25 mouse cellular contexts compared by ENCODE assay signal in the genomic region with DNA sequence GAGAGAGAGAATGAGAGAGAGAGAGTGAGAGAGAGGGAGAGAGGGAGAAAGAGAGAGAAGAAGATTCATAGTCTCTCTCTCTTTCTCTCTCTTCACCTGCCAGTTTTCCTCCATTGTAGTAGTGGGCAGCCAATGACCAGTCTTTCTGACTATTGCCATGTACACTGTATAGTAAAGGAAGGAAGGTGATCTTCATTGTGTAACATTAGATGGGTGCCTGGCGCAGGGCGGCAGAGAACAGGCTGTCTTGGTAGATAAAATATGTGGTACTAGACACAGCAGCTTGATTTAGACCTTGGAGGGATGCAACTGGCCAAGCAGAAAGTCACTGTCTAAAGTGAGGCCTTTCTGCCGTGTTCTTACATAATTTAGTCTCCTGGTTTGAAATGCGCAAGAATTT.
A peak's percentile ranks its signal among the peaks of the same experiment; 100 is the strongest.
DNase-seq lines count a peak whose midpoint lies in the region; ATAC-seq and TF ChIP-seq lines count a peak whose summit lies in the region.
"Had no signal": no experiment of that assay in that cellular context is flagged by ENCODE, and none has a peak within 500 bp of the region (broad histone marks: within the 10 kb centered on the region; RNA-seq: fewer than 3 reads in every experiment).

No protein-coding gene starts in this region.

- H3K4me2 ChIP-seq in kidney, embryonic 15.5 days: no peak overlapping the region
- H3K4me2 ChIP-seq: embryonic facial prominence, embryonic 13.5 days; heart, embryonic 13.5 days; hindbrain, embryonic 14.5 days; lung, embryonic 14.5 days; midbrain, embryonic 12.5 days; neural tube, embryonic 13.5 days had no signal

- no peak overlapping the region for H3K4me3 ChIP-seq in cerebellum, adult 2 months (replicated peaks; ENCODE audit: insufficient read depth, low read depth, low read length)
- no peak overlapping the region for H3K4me3 ChIP-seq in kidney, embryonic 15.5 days (replicated peaks)
- no peak overlapping the region for H3K4me3 ChIP-seq in lung, adult 2 months (replicated peaks; ENCODE audit: extremely low read depth, low read depth, low read length)
- no peak overlapping the region for H3K4me3 ChIP-seq in thymus, adult 2 months (ENCODE audit: control insufficient read depth, insufficient read depth, low read length)
- H3K4me3 ChIP-seq: embryonic facial prominence, embryonic 13.5 days; forebrain, embryonic 10.5 days; heart, embryonic 13.5 days; megakaryocyte, embryonic 14.5 days; midbrain, embryonic 12.5 days; neural tube, embryonic 13.5 days had no signal

- H3K9me3 ChIP-seq in kidney, embryonic 15.5 days (replicated peaks): no peaks in the 10 kb centered on the region
- H3K9me3 ChIP-seq: embryonic facial prominence, embryonic 13.5 days; forebrain, embryonic 10.5 days; heart, embryonic 13.5 days; megakaryocyte, embryonic 14.5 days; midbrain, embryonic 12.5 days; neural tube, embryonic 13.5 days had no signal

- no peak for DNase-seq in cerebellum, adult 2 months
- no peak for DNase-seq in cerebellum, postnatal 14 days
- no peak for DNase-seq in kidney, adult 11 months
- peak; percentile 7 for DNase-seq in lung, postnatal 25 days (ENCODE audit: low spot score)
- DNase-seq in lung, adult 2 months: no peak
- no peak for DNase-seq in thymus, adult 2 months
- DNase-seq: forebrain, postnatal 0 days; gastrocnemius, postnatal 36 days; heart, postnatal 10 days; kidney, postnatal 14 days; layer of hippocampus, postnatal 36 days; liver; lung, embryonic 14.5 days; lung, postnatal 4 days had no signal

- ATAC-seq in kidney, embryonic 15.5 days (replicated peaks; ENCODE audit: low FRiP score): peak; percentile 57; the same call in 1 of the 2 replicates
- ATAC-seq: forebrain, postnatal 0 days; intestine, postnatal 0 days; Patski had no signal

- 82% methylated on average over 4 of the region's 4 CpGs for WGBS in cerebellum, adult 2 months
- 50% methylated on average over 4 of the region's 4 CpGs for WGBS in kidney, embryonic 15.5 days
- 82% methylated on average over 4 of the region's 4 CpGs for WGBS in lung, adult 2 months
- WGBS in thymus, adult 2 months: 96% methylated on average over 4 of the region's 4 CpGs

- H3K27me3 ChIP-seq in cerebellum, adult 2 months (ENCODE audit: control insufficient read depth, insufficient read depth, low read length): no peaks in the 10 kb centered on the region
- no peaks in the 10 kb centered on the region for H3K27me3 ChIP-seq in kidney, embryonic 15.5 days
- no peaks in the 10 kb centered on the region for H3K27me3 ChIP-seq in thymus, adult 2 months (ENCODE audit: control insufficient read depth, insufficient read depth, low read length)
- H3K27me3 ChIP-seq: embryonic facial prominence, embryonic 13.5 days; heart, embryonic 13.5 days; megakaryocyte, embryonic 14.5 days; midbrain, embryonic 12.5 days; neural tube, embryonic 13.5 days; Patski had no signal

- TF ChIP-seq POLR2A in cerebellum, adult 2 months (IDR thresholded peaks at IDR 0.05; ENCODE audit: borderline replicate concordance, insufficient read depth, low read length): no peak
- no peak for TF ChIP-seq POLR2A in lung, adult 2 months (IDR thresholded peaks at IDR 0.05; ENCODE audit: borderline replicate concordance, extremely low read depth, low read depth, low read length)
- TF ChIP-seq POLR2A in thymus, adult 2 months (IDR thresholded peaks at IDR 0.05; ENCODE audit: control insufficient read depth, extremely low read depth, insufficient read depth, low read length, poor library complexity): no peak

- H3K9ac ChIP-seq in kidney, embryonic 15.5 days: no peak overlapping the region
- H3K9ac ChIP-seq: embryonic facial prominence, embryonic 13.5 days; forebrain, postnatal 0 days; heart, embryonic 13.5 days; hindbrain, embryonic 14.5 days; liver, embryonic 14.5 days; lung, embryonic 14.5 days; midbrain, embryonic 12.5 days; neural tube, embryonic 13.5 days had no signal

- H3K27ac ChIP-seq in cerebellum, adult 2 months (ENCODE audit: insufficient read depth, low read length): 0 out of 2 replicates have a peak overlapping the region, but pooled peaks have one; percentile 4
- H3K27ac ChIP-seq in kidney, embryonic 15.5 days: no peak overlapping the region
- no peak overlapping the region for H3K27ac ChIP-seq in thymus, adult 2 months (ENCODE audit: control insufficient read depth, insufficient read depth, low read length)
- H3K27ac ChIP-seq: embryonic facial prominence, embryonic 13.5 days; forebrain, embryonic 10.5 days; heart, embryonic 13.5 days; hindbrain, embryonic 14.5 days; liver, embryonic 14.5 days; midbrain, embryonic 12.5 days; neural tube, embryonic 13.5 days had no signal

- peaks cover 20% of the 10 kb centered on the region for H3K4me1 ChIP-seq in cerebellum, adult 2 months (ENCODE audit: control insufficient read depth, insufficient read depth, low read length)
- peaks cover 42% of the 10 kb centered on the region for H3K4me1 ChIP-seq in kidney, embryonic 15.5 days
- peaks cover 11% of the 10 kb centered on the region for H3K4me1 ChIP-seq in lung, adult 2 months (ENCODE audit: control insufficient read depth, insufficient read depth, low read length)
- peaks cover 10% of the 10 kb centered on the region for H3K4me1 ChIP-seq in thymus, adult 2 months (replicated peaks; ENCODE audit: control insufficient read depth, insufficient read depth, low read length)

- H3K36me3 ChIP-seq in kidney, embryonic 15.5 days: no peaks in the 10 kb centered on the region
- no peaks in the 10 kb centered on the region for H3K36me3 ChIP-seq in thymus, adult 2 months (ENCODE audit: control insufficient read depth, insufficient read depth, low read length)
- H3K36me3 ChIP-seq: embryonic facial prominence, embryonic 13.5 days; forebrain, embryonic 10.5 days; heart, embryonic 13.5 days; midbrain, embryonic 12.5 days; neural tube, embryonic 13.5 days had no signal

- TF ChIP-seq CTCF in cerebellum, adult 2 months (IDR thresholded peaks at IDR 0.05; ENCODE audit: borderline replicate concordance, insufficient read depth, low read depth, low read length): no peak
- TF ChIP-seq CTCF in lung, adult 2 months (IDR thresholded peaks at IDR 0.05; ENCODE audit: insufficient read depth, low read length): no peak
- no peak for TF ChIP-seq CTCF in thymus, adult 2 months (IDR thresholded peaks at IDR 0.05; ENCODE audit: borderline replicate concordance, control insufficient read depth, extremely low read depth, insufficient read depth, low read length, poor library complexity)
